Mouse (Mus musculus) lung, postnatal 0 days (tissue): ENCODE results near the gene Heatr5b.

Experiments
- CTCF ChIP-seq: IDR thresholded peaks from 2 replicates; pipeline ENCODE4 v1.5.1; 2016; ENCODE audit warnings: antibody characterized with exemption, mild to moderate bottlenecking
- EP300 ChIP-seq: IDR thresholded peaks from 2 replicates; pipeline ENCODE4 v1.6.1; 2016; ENCODE audit warnings: antibody characterized with exemption, mild to moderate bottlenecking, control low read depth

DNA sequence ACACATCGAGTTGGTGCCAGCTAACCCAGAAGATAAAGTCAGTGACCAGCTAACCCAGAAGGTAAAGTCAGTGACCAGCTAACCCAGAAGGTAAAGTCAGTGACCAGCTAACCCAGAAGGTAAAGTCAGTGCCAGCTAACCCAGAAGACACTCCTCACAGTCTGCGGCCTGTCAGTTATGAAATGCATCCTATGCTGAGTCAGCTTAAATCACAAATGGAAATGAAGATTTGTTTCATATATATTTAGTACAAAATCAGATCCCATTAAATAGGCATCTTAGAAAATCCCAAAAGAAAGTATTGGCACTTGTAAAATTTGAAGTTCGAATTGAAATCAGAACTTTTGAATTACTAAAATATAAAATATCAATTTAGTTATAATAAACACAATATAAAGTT is 25.6 kb downstream of the Heatr5b start:
- TF ChIP-seq CTCF: no peak
- TF ChIP-seq EP300: no peak
